Mouse (Mus musculus): Measurements from ENCODE around the gene Snf8. TPM values are rescaled to one million over a fixed set of nuclear protein-coding genes. Genes with fewer than 3 reads are reported as not detected.

Snf8 gene
- 28.7 and 30.3 TPM in 2 replicates for polyA plus RNA-seq (2012; rRNA removed)

DNA sequence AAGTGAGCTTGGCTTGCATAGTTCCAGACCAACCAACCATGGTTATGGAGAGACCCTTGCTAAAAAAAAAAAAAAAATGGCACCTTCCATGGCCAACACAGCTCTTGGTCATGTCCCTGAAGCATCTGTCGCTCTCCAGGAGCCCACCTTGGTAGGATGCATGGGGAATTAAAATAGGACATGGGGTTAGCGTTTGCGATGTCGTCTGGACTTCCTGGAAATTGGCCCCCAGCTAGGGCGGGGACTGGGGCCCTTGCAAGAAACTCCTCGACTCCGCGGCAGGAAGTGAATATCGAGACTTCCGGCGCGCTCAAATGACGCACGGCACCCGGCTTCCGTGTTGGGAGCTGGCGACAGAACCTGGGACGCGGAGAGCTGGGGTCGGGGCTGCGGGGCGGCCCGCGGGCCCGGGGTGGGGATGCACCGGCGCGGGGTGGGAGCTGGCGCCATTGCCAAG lies at the start of gene Snf8:
Snf8 (plus strand) TSS at position 290 of the 457 bp plus-strand sequence.
- peak; percentile 94 for DNase-seq
- WGBS, result 2% methylated on average over 29 of the region's 29 CpGs
- no peak within 1 kb of the TSS; the same call in 1 of the 2 replicates for H3K27ac ChIP-seq (ENCODE audit: control insufficient read depth, insufficient read depth, low read length)

DNA sequence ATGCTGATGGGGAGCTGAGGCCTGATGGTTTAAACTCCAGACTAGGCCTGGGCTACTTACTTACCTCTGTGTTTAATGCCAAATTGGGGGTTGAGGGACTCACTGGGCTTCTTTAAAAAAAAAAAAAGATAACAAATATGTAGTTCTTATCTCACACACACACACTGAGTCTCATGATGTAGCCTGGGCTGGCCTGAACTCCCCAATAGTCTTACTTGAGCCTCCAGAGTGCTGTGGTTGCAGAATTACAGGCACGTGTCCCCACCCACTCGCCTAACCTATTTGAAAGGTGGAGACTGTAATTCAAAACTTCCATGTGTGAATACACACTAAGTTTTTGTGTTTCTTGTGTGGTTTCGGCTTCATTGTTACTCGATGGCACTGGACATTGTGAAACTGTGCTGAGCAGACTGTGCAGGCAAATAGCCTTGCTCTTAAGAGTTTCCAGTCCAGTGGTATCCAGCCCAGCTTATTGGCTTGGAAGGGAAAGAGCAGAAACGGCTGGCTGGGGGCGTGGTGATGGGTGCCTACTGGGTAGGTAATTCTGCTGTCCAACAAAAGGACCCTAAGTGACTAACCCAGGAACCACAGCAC lies 46.7 kb upstream of the Snf8 start:
- Histone ChIP-seq H3K36me3 (ENCODE audit: control insufficient read depth, insufficient read depth, low read length) (no peaks in the 10 kb centered on the region), H3K4me3 (ENCODE audit: control insufficient read depth, insufficient read depth, low read length) (no peak overlapping the region), H3K4me1 (replicated peaks; ENCODE audit: control insufficient read depth, insufficient read depth, low read length) (no peaks in the 10 kb centered on the region), H3K27me3 (ENCODE audit: control insufficient read depth, insufficient read depth, low read length) (peaks cover 4% of the 10 kb centered on the region; the same call in 1 of the 2 replicates), H3K27ac (ENCODE audit: control insufficient read depth, insufficient read depth, low read length) (no peak overlapping the region)
- DNase-seq, result no peak
- WGBS, result 87% methylated on average over 6 of the region's 6 CpGs
- no peak for TF ChIP-seq POLR2A (IDR thresholded peaks at IDR 0.05; ENCODE audit: control insufficient read depth, extremely low read depth, insufficient read depth, low read length, poor library complexity)
- no peak for TF ChIP-seq CTCF (IDR thresholded peaks at IDR 0.05; ENCODE audit: borderline replicate concordance, control insufficient read depth, extremely low read depth, insufficient read depth, low read length, poor library complexity)

More for the DNA sequence above, at the start of gene Snf8:
- 0 out of 2 replicates have a peak, but pooled peaks have one; percentile 27 for TF ChIP-seq CTCF (IDR thresholded peaks at IDR 0.05; ENCODE audit: borderline replicate concordance, control insufficient read depth, extremely low read depth, insufficient read depth, low read length, poor library complexity)
- TF ChIP-seq POLR2A (IDR thresholded peaks at IDR 0.05; ENCODE audit: control insufficient read depth, extremely low read depth, insufficient read depth, low read length, poor library complexity), result peak; percentile 38; the same call in 1 of the 2 replicates
- peaks cover 6% of the 10 kb centered on the region for H3K36me3 ChIP-seq (ENCODE audit: control insufficient read depth, insufficient read depth, low read length)
- peaks cover 8% of the 10 kb centered on the region for H3K4me1 ChIP-seq (replicated peaks; ENCODE audit: control insufficient read depth, insufficient read depth, low read length)
- H3K27me3 ChIP-seq (ENCODE audit: control insufficient read depth, insufficient read depth, low read length), result no peaks in the 10 kb centered on the region
- H3K4me3 ChIP-seq (ENCODE audit: control insufficient read depth, insufficient read depth, low read length), result peak within 1 kb of the TSS; percentile 74

- TF ChIP-seq POLR2A (IDR thresholded peaks at IDR 0.05; ENCODE audit: control insufficient read depth, extremely low read depth, insufficient read depth, low read length, poor library complexity), result no peak
- TF ChIP-seq CTCF (IDR thresholded peaks at IDR 0.05; ENCODE audit: borderline replicate concordance, control insufficient read depth, extremely low read depth, insufficient read depth, low read length, poor library complexity), result no peak
- H3K4me3 ChIP-seq (ENCODE audit: control insufficient read depth, insufficient read depth, low read length), result no peak overlapping the region
- H3K27ac ChIP-seq (ENCODE audit: control insufficient read depth, insufficient read depth, low read length), result no peak overlapping the region
- 71% methylated on average over 9 of the region's 9 CpGs for WGBS
- no peak for DNase-seq
- no peaks in the 10 kb centered on the region for H3K36me3 ChIP-seq (ENCODE audit: control insufficient read depth, insufficient read depth, low read length)
- no peaks in the 10 kb centered on the region for H3K4me1 ChIP-seq (replicated peaks; ENCODE audit: control insufficient read depth, insufficient read depth, low read length)
- peaks cover 6% of the 10 kb centered on the region; the same call in 1 of the 2 replicates for H3K27me3 ChIP-seq (ENCODE audit: control insufficient read depth, insufficient read depth, low read length)
Measured at GRCm38 (mm10) chr11:95988533-95988932, 46.2 kb upstream of the Snf8 start.

DNA sequence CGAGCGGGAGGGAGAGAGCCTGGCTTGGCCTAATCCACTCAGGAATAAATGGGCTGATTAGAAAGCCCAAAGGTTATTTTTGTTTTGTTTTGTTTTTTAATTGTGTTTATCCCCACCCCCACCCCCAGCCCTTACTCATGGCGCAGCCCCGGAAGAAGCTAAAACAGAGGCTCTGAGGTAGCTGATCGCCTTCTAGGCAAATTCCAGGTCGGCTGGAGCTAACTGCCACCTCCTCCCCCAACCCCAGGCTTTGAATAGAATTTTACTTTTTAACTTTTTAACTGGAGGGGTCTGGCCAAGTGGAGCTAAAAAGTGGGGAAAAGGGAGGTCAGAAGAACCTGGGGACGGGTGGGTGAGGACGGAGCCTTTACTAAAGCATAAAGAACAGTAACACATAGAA lies 44.8 kb upstream of the Snf8 start:
- H3K4me1 ChIP-seq (replicated peaks; ENCODE audit: control insufficient read depth, insufficient read depth, low read length), result no peaks in the 10 kb centered on the region
- no peak for TF ChIP-seq POLR2A (IDR thresholded peaks at IDR 0.05; ENCODE audit: control insufficient read depth, extremely low read depth, insufficient read depth, low read length, poor library complexity)
- no peak for TF ChIP-seq CTCF (IDR thresholded peaks at IDR 0.05; ENCODE audit: borderline replicate concordance, control insufficient read depth, extremely low read depth, insufficient read depth, low read length, poor library complexity)
- no peaks in the 10 kb centered on the region for H3K36me3 ChIP-seq (ENCODE audit: control insufficient read depth, insufficient read depth, low read length)
- DNase-seq, result no peak
- WGBS, result 96% methylated on average over 8 of the region's 8 CpGs
- H3K27me3 ChIP-seq (ENCODE audit: control insufficient read depth, insufficient read depth, low read length), result peaks cover 8% of the 10 kb centered on the region; the same call in 1 of the 2 replicates
- no peak overlapping the region for H3K4me3 ChIP-seq (ENCODE audit: control insufficient read depth, insufficient read depth, low read length)
- H3K27ac ChIP-seq (ENCODE audit: control insufficient read depth, insufficient read depth, low read length), result no peak overlapping the region

- no peaks in the 10 kb centered on the region for H3K4me1 ChIP-seq (replicated peaks; ENCODE audit: control insufficient read depth, insufficient read depth, low read length)
- peaks cover 8% of the 10 kb centered on the region; the same call in 1 of the 2 replicates for H3K27me3 ChIP-seq (ENCODE audit: control insufficient read depth, insufficient read depth, low read length)
- no peak overlapping the region for H3K27ac ChIP-seq (ENCODE audit: control insufficient read depth, insufficient read depth, low read length)
- WGBS, result 99% methylated on average over 4 of the region's 4 CpGs
- H3K4me3 ChIP-seq (ENCODE audit: control insufficient read depth, insufficient read depth, low read length), result no peak overlapping the region
- DNase-seq, result no peak
- no peak for TF ChIP-seq POLR2A (IDR thresholded peaks at IDR 0.05; ENCODE audit: control insufficient read depth, extremely low read depth, insufficient read depth, low read length, poor library complexity)
- no peak for TF ChIP-seq CTCF (IDR thresholded peaks at IDR 0.05; ENCODE audit: borderline replicate concordance, control insufficient read depth, extremely low read depth, insufficient read depth, low read length, poor library complexity)
- no peaks in the 10 kb centered on the region for H3K36me3 ChIP-seq (ENCODE audit: control insufficient read depth, insufficient read depth, low read length)
Measured at GRCm38 (mm10) chr11:95990431-95990830, 44.3 kb upstream of the Snf8 start.

DNA sequence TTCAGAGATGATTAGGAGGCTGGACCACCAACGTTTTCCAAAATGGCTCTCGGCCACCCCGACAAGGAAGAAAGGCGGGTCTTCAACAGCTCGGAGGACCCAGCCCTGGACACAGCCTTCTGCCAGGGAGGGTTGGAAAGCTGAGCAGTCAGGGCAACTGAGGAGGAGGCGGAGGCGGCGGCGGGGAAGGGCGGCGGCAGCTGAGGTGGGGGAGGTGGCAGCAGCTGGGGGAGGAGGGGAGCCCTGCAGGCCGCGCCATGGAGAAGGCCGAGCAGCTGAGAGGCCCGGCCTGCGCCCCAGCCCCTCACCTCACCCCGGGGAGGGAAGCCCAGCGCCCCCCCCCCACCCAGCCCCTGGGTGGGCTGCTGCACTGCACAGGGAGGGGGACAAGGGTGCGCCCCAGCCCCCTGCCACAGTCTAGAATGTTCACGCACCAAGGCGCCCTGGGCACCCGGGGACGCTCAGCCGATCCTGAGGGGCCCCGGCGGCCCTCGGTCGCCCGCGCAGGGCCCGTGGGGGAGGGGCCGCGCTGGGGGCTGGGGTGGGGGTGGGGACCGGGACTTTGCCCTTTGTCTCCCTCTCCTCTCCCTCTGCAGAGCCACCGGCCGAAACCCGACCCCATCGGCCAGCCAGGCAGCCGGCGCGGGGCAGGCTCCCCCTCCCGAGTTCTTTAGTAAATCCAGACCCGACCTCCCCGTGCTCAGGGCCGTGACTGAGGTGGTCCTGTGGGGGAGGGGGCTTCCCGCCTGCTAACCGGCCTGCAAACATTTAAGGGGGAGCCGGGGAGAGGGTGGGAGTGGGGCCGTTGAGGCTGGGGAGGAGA lies 43.6 kb upstream of the Snf8 start:
- no peak for DNase-seq
- Histone ChIP-seq H3K36me3 (ENCODE audit: control insufficient read depth, insufficient read depth, low read length) (no peaks in the 10 kb centered on the region), H3K4me3 (ENCODE audit: control insufficient read depth, insufficient read depth, low read length) (no peak overlapping the region), H3K4me1 (replicated peaks; ENCODE audit: control insufficient read depth, insufficient read depth, low read length) (no peaks in the 10 kb centered on the region), H3K27ac (ENCODE audit: control insufficient read depth, insufficient read depth, low read length) (no peak overlapping the region), H3K27me3 (ENCODE audit: control insufficient read depth, insufficient read depth, low read length) (peaks cover 8% of the 10 kb centered on the region; the same call in 1 of the 2 replicates)
- 61% methylated on average over 48 of the region's 49 CpGs for WGBS
- TF ChIP-seq POLR2A (IDR thresholded peaks at IDR 0.05; ENCODE audit: control insufficient read depth, extremely low read depth, insufficient read depth, low read length, poor library complexity), result no peak
- TF ChIP-seq CTCF (IDR thresholded peaks at IDR 0.05; ENCODE audit: borderline replicate concordance, control insufficient read depth, extremely low read depth, insufficient read depth, low read length, poor library complexity), result no peak

Measured in thymus, adult 2 months (tissue).